ENCODE assay signal across 26 mouse cellular contexts in the genomic region with DNA sequence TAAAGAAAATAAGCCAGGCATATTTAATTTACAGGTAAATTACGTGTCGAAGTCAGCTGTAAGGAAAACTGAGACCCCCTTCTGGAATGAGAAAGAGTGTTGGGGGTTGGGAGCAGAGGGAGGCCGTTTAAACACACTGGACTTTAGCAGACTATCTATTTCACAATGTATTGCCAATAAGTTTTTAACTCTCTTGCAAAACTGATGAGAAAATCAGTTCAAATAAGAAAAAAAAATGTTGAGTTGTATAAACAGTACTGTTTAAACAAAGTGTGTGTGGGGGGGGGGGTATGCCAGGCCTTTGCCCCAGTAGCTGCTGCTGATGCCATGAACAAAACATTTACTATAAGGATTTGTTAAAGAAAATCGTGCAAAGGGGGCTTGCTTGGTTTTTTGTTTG.
"Had no signal": no experiment of that assay in that cellular context is flagged by ENCODE, and none has a peak within 500 bp of the region (broad histone marks: within the 10 kb centered on the region; RNA-seq: fewer than 3 reads in every experiment).

No protein-coding gene starts in this region.

- H3K27me3 ChIP-seq: heart, embryonic 13.5 days; heart, embryonic 15.5 days; hindbrain, embryonic 12.5 days; intestine, embryonic 15.5 days; limb, embryonic 13.5 days; limb, embryonic 15.5 days had no signal

- H3K4me1 ChIP-seq: heart, embryonic 15.5 days; hindbrain, embryonic 12.5 days; intestine, embryonic 15.5 days; limb, embryonic 13.5 days; limb, embryonic 15.5 days had no signal

- H3K36me3 ChIP-seq: heart, embryonic 13.5 days; heart, embryonic 15.5 days; hindbrain, embryonic 12.5 days; intestine, embryonic 15.5 days; limb, embryonic 13.5 days; limb, embryonic 15.5 days had no signal

- H3K9me3 ChIP-seq: heart, embryonic 13.5 days; heart, embryonic 15.5 days; hindbrain, embryonic 12.5 days; intestine, embryonic 15.5 days; limb, embryonic 13.5 days; limb, embryonic 15.5 days had no signal

- H3K9ac ChIP-seq: forebrain, postnatal 0 days; heart, embryonic 13.5 days; heart, embryonic 15.5 days; hindbrain, embryonic 12.5 days; hindbrain, embryonic 14.5 days; intestine, embryonic 15.5 days; limb, embryonic 13.5 days; limb, embryonic 15.5 days had no signal

- H3K4me3 ChIP-seq: heart, embryonic 13.5 days; heart, embryonic 15.5 days; hindbrain, embryonic 12.5 days; intestine, embryonic 15.5 days; layer of hippocampus, adult 2 months; limb, embryonic 13.5 days; limb, embryonic 15.5 days had no signal

- H3K4me2 ChIP-seq: heart, embryonic 11.5 days; heart, embryonic 13.5 days; heart, embryonic 15.5 days; hindbrain, embryonic 12.5 days; hindbrain, embryonic 14.5 days; intestine, embryonic 15.5 days; limb, embryonic 13.5 days; limb, embryonic 15.5 days had no signal

- DNase-seq: forebrain, postnatal 0 days; gastrocnemius, postnatal 14 days; gastrocnemius, postnatal 36 days; heart, adult 18-20 months; heart, postnatal 14 days; heart, postnatal 36 days; kidney, adult 18-20 months; kidney, adult 8-10 months; kidney, postnatal 10 days; kidney, postnatal 25 days; kidney, postnatal 4 days; layer of hippocampus, postnatal 36 days; left cerebral cortex, postnatal 4 days; lung, adult 18-20 months had no signal

- H3K27ac ChIP-seq: heart, embryonic 13.5 days; heart, embryonic 15.5 days; hindbrain, embryonic 12.5 days; hindbrain, embryonic 14.5 days; intestine, embryonic 15.5 days; layer of hippocampus, adult 2 months; limb, embryonic 13.5 days; limb, embryonic 15.5 days had no signal

- ATAC-seq: forebrain, postnatal 0 days; hindbrain, embryonic 16.5 days; inflammation-experienced regulatory T-cells, adult 6 months; intestine, embryonic 15.5 days; intestine, postnatal 0 days had no signal
